Mouse (Mus musculus) large intestine, adult 2 months (tissue): Measurements from ENCODE around the gene Ccna2. TPM values are rescaled to one million over a fixed set of nuclear protein-coding genes. Genes with fewer than 3 reads are reported as not detected.
"Not testable (repeated sequence)": the region's sequence is repeated elsewhere in the genome, so short reads cannot be mapped to it uniquely, and the experiment has no call there.

ENCODE experiments used
- DNase-seq: peaks from one replicate; pipeline ENCODE4 v3.0.0-alpha.2; 2012; ENCODE audit warnings: low read depth, low spot score
- WGBS: fragments of 180-500 bp; shearing (Covaris S2); methylation state at CpG from one replicate; pipeline ENCODE4 v1.1.7; 2018; 5-methylcytosine and 5-hydroxymethylcytosine counted together
- polyA plus RNA-seq: library from polyadenylated mRNA; depleted of rRNA; stranded (reverse); fragments of >200 nt; gene quantifications from 2 replicates; pipeline ENCODE4 v1.2.3, GENCODE M21; 2012; rRNA removed

Ccna2 gene
- 44.1 and 60.0 TPM in 2 replicates for polyA plus RNA-seq

- DNase-seq, result peak; percentile 76
- WGBS, result under 1% methylated on average over 60 of the region's 60 CpGs
These were observed at the start of gene Ccna2 for GRCm38 (mm10) chr3:36571827-36572378. Gene Ccna2, minus strand, starts transcription at chr3:36572150.

DNA sequence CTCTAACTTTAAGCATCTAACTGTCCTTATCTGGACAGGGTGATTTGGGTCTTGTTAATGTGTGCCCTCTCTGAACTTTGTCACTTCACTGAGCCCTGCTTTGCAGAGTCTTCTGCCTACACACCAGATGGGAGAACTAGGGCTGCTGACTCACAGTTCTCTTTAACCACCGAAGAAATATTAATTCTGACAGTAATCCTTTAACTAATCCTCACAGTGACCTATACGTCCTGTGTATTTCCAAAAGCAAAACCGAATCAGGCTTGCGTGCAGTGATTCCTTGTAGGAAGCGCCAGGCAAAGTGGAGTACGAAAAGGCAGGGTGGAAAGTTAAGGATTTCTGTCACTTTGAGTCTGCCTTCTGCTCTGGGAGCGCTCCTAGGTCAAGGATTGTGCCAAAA lies 46.2 kb upstream of the Ccna2 start:
- DNase-seq, result no peak
- 71% methylated on average over 7 of the region's 7 CpGs for WGBS

- WGBS, result 53% methylated on average over 5 of the region's 5 CpGs
- DNase-seq, result no peak
These were observed 41.9 kb upstream of the Ccna2 start for GRCm38 (mm10) chr3:36613908-36614255.

- peak; percentile 50 for DNase-seq
- 2% methylated on average over 38 of the region's 38 CpGs for WGBS
These were observed 41.4 kb upstream of the Ccna2 start, which contains the start of gene Bbs7 for GRCm38 (mm10) chr3:36613202-36613907. Gene Bbs7, minus strand, starts transcription at chr3:36613477.

GRCm38 (mm10) chr3:36612687-36613086 lies 40.7 kb upstream of the Ccna2 start:
- 8% methylated on average over 6 of the region's 6 CpGs for WGBS
- no peak for DNase-seq

DNA sequence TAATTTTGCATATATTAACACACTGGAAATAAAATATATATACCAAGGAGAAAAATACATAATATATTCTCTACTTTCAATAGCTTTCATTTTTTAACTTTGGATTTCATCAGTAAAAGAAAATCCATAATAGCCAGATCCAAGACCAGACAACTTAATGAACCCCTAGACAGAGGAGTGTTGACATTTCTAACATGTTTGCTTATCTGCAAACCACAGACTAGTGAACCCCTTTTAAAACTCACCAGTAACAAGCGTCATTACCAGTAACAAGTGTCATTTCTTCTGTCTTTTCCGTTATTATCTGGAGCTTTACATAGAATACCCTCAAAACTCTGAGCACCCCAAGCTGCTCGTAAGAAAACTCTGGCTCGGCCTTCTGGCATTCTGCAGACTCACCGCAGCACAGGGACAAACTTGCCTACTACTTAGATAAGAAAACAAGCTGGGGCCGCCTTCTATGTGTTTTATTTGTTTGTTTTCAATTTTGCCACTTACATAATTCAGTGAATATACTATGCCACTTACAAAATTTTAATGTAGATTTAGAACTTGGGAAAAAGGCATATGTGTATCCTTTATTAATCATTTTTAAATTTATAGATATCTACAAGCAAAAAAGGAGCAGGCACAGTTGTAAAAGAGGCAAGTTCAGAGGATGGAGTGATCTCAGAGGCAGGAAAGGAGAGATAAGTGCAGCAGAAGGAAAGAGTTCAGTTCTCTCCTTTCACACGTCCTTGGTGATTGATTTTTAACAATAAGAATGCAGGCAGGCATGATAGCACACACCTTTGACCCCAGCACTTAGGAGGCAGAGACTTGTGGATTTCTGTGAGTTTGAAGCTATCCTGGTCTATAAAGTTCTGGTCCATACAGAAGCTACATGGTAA lies 34.2 kb upstream of the Ccna2 start:
- no peak for DNase-seq
- 87% methylated on average over 7 of the region's 7 CpGs for WGBS

DNA sequence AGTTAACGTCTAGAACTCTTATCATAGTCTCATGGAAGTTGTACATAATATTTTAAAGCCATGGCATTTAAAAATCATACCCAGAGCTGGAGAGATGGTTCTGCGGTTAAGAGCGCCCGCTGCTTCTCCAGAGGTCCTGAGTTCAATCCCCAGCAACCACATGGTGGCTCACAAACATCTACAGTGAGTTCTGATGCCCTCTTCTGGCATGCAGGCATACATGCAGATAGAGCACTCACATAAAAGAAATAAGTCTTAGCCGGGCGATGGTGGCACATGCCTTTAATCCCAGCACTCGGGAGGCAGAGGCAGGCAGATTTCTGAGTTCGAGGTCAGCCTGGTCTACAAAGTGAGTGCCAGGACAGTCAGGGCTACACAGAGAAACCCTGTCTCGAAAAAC lies 27.8 kb upstream of the Ccna2 start:
- WGBS, result 87% methylated on average over 9 of the region's 9 CpGs
- not testable (repeated sequence) for DNase-seq

DNA sequence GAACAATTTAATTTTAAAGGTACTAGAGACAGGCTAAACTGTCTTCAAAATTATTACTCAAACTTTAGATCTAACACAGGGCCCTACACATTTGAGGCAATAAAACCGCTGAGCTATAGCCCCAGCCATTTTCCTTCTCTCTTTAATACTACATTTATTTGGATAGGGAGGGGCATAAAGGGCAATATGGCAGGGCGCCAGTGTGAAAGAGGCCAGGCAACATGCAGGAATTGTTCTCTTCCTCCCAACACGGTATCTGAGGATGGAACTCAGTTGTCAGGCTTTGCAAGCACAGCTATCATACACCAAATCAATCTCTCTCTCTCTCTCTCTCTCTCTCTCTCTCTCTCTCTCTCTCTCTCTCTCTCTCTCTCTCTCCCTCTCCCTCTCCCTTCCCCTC lies 26.9 kb upstream of the Ccna2 start:
- DNase-seq, result peak; percentile 64
- 25% methylated on average over 3 of the region's 3 CpGs for WGBS

GRCm38 (mm10) chr3:36571361-36571826 lies 556 bp downstream of the Ccna2 start:
- no peak for DNase-seq
- under 1% methylated on average over 46 of the region's 46 CpGs for WGBS

DNA sequence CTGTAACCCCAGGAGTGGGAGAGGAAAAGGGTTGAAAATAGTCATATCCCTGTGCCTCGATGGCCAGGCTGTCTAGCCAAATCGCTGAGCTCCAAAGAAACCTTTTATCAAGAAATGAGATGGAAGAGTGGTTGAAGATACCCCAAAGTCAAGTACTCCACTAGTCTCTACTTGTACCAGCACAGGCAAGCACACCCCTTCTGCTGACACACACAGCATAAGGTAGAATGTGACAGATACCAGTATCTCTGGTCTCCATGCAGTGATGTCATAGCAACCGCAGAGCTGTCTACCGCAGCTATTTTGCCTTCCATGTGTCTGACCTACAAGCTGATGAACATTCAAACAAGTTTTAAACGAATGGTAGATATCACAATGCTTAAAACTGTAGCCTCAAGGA lies 2.1 kb downstream of the Ccna2 start:
- no peak for DNase-seq
- WGBS, result 68% methylated on average over 5 of the region's 5 CpGs

DNA sequence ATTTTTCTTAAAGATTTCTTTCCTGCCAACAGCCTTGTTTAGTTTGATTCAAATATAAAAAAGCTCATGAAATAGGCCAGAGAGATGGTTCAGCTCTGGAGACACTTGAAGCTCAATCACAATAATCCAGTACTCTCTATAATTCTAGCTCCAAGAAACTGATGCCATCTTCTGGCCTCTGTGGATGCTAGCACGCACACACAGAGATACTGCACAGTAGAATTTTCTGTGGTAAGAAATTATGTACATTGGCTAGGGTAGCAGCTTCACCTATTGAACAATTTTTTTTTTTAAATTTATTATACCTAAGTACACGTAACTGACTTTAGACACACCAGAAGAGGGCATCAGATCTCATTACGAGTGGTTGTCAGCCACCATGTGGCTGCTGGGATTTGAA lies 8.3 kb downstream of the Ccna2 start:
- no peak for DNase-seq
- 76% methylated on average over 3 of the region's 3 CpGs for WGBS

DNA sequence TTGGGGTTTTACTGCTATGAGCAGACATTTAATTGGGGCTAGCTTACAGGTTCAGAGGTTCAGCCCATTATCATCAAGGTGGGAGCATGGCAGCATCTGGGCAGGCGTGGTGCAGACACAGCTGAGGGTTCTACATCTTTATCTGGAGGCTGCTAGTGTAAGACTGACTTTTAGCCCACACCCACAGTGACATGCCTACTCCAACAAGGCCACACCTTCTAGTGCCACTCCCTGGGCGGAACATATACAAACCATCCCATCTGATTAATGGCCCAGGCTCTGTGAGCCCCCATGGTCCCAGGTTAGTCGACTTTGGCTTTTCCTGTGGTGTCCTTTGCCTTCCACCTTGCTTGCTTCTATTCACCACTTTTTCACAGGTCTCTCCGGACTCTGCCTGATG lies 12.3 kb downstream of the Ccna2 start:
- 66% methylated on average over 4 of the region's 4 CpGs for WGBS
- DNase-seq, result no peak

DNA sequence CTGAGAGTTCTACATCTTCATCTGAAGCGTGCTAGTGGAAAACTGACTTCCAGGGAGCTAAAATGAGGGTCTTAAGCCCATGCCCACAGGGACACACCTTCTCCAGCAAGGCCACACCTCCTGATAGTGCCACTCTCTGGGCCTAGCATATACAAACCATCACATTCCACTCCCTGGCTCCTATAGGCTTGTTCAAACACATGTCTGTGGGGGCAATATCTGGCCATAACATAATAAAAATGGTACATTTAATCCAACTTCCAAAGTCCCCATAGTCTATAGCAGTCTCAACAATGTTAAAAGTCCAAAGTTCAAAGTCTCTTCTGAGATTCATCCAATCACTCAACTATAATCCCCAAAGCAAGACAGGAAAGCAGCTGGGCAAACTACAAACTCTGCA lies 14.3 kb downstream of the Ccna2 start:
- WGBS, result 82% methylated on average over 1 of the region's 1 CpGs
- DNase-seq, result no peak

DNA sequence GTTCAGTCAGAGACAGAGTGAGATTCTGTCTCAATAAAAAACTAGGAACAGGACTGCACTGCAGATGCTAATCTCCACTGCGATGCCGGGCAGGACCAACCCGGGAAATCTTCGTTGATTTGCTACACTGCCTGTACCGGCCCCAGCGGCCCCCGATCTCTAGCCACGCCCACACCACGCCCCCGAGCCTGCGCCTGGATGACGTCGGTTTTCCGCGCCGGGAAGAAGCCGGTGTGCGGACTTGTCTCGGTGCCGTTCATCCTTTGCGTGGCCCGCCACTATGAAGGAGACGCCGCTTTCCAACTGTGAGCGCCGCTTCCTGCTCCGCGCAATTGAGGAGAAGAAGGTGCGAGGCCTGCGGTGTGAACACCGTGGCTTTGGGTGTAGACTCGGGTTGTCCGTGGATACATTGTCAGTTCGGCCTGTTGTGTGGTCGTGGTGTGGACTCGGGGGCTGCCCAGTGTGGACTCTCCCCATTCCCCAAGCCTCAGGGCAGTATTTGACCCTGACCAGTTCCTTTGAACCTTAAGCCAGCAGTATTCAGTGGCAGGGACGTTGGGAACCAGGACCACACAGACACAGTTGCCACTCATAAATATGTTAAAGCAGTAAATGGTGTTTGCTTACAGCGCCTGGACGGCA lies 19.4 kb downstream of the Ccna2 start, which contains the start of gene Exosc9:
Exosc9 (plus strand) TSS at position 201 of the 642 bp plus-strand sequence.
- under 1% methylated on average over 39 of the region's 39 CpGs for WGBS
- peak; percentile 71 for DNase-seq

DNA sequence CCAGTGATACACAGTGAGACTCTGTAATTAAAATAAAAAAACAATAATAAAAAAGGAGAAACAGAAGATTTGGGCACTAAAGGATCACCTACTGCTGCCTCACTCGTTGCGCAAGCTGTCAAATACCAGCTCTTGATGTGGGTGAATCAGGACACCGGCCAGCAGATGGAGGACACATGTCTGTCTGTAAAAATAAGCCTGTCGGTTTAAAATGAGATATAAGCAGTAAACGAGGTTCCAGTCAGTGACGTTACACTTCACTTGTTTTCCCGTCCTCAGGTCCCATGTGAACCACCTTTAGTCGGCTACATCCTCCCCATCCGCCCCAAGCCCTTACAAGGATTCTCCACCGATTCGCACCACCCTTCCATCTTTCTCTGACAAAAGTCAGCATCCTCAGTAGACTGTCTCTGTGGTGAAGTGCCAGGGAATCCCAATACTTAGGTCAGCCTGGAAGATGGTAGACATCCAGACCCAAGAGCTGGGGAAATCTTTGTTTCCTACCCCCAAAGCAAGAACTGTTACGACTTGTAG lies 20.0 kb downstream of the Ccna2 start:
- 8% methylated on average over 12 of the region's 12 CpGs for WGBS
- DNase-seq, result no peak

- no peak for DNase-seq
- 41% methylated on average over 9 of the region's 9 CpGs for WGBS
These were observed 20.6 kb downstream of the Ccna2 start for GRCm38 (mm10) chr3:36551343-36551742.

- 78% methylated on average over 3 of the region's 3 CpGs for WGBS
- no peak for DNase-seq
These were observed 27.0 kb downstream of the Ccna2 start for GRCm38 (mm10) chr3:36544961-36545360.

DNA sequence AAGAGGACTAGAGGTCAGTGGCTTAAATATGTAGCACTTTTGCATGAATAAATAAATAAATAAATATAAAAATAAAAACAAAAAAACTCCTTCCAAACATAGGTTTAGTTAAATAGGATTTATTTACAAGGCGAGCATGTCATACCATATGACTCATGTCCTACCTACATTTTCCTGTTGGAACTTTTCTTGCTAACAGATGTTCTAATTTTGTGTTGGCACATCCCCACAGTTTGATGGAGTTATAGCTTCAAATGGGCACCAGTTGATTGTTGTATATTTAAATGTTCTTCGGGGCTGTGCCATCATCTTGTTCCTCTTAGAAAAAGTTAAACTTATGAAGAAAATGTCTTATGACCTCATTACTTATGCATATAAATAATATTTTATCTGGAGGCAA lies 30.6 kb downstream of the Ccna2 start:
- no peak for DNase-seq
- 79% methylated on average over 2 of the region's 2 CpGs for WGBS

GRCm38 (mm10) chr3:36540756-36541155 lies 31.2 kb downstream of the Ccna2 start:
- WGBS, result 53% methylated on average over 2 of the region's 2 CpGs
- no peak for DNase-seq
